Mouse (Mus musculus): ENCODE measurements at regions not wholly inside any gene's neighbourhood (a gene's known extent, or its start where the extent isn't known, plus 50 kb on each side); places are given as distances from the start of the nearest gene placed in this dataset.

DNA sequence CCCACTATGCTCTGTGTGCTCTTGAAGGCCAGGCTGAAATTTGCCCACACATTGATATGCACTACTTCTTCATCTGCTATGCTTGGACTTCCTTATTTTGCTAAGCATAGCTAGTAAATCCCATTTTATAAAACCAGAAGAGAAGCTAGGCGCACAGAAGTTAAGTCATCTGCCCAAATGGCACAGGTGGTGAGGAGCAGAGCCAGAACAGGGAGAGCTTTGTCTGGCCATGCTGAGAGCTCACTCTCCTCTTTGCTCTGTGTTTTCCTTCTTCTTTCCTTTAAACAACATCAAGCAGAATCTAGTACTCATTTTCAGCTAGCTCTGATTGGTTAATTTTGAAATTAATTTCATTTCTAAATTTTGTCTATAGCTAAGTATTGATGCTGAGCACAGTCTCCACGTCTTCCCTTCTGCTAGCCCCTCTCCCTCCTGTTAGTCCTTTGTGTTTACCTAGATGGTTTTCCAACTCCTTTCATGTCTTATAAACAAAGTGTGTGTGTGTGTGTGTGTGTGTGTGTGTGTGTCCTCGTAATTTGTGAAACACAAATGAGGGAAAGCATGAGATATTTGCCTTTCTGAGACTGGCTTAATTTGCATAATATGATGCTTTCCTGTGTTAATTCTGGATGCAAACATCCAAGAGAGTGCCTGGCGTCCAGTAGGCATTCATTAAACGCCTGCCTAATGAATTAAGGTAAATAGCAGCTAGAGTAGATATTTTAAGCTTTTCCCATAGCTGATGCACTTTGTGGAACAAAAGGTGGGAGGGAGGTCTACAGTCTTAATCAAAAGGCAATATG is 283.6 kb downstream of the Elavl2 start:
- Histone ChIP-seq H3K9ac (replicated peaks; ENCODE audit: low read depth, low read length) (no peak overlapping the region), H3K4me2 (ENCODE audit: low read length) (no peak overlapping the region), H3K27ac (ENCODE audit: low read length) (0 out of 2 replicates have a peak overlapping the region, but pooled peaks have one; percentile 7), H3K36me3 (ENCODE audit: control insufficient read depth, insufficient read depth) (no peaks in the 10 kb centered on the region), H3K4me3 (replicated peaks; ENCODE audit: low read length) (no peak overlapping the region), H3K27me3 (replicated peaks; ENCODE audit: control insufficient read depth, insufficient read depth, low read length) (no peaks in the 10 kb centered on the region), H3K4me1 (replicated peaks; ENCODE audit: control insufficient read depth, insufficient read depth, low read length) (peaks cover 2% of the 10 kb centered on the region; the same call in 1 of the 2 replicates), H3K9me3 (ENCODE audit: control insufficient read depth, low read length) (no peaks in the 10 kb centered on the region)
- 33% methylated on average over 5 of the region's 5 CpGs for whole genome bisulfite sequencing
- peak; percentile 78 for ATAC-seq

DNA sequence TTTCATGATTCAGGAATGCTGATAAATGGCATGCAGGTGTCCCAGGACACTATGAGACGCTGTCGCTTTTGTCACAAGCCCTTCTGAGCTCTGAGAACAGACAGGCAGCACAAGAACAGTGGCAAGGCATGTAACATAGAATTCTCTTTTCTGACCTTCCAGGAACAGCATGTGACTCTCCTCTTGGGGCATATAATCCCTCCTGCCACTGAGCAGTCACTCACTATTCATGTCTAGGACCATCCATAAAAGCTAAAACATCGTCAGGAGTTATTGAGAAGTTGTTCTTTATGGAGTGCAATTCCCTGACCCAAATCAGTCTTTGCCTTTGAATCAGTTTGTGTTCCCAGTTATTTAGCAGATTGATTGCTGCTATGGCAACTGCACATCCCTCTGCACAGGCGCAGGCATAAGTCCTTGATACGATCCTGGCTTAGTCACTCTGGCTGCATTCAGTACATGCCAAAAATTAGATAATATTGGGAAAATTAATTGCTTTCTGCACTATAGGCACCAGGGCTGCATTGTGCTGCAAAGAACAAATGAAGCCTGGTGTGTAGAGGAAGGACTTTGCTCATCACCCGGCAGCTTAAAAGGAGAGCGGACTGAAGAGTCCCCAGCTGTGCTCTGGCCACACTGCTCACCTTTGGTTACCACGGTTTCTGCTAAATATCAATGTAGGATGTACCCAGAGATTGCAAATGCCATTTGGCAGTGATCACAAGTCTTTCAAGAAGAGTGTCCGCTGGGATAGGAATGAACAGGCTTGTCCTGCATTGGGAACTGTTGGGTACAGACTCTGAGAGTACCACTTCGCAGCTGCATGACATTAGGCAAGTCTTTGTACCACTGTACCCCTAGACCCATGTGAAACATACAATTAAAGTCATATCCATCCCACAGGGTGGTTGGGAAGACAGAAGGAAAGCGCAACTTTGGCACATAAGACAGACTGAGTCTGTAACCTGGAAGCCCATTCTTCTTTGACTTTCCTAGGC is 288.6 kb downstream of the Elavl2 start:
- H3K36me3 ChIP-seq (ENCODE audit: control insufficient read depth, insufficient read depth) = no peaks in the 10 kb centered on the region
- H3K9me3 ChIP-seq (ENCODE audit: control insufficient read depth, low read length) = no peaks in the 10 kb centered on the region
- peaks cover 5% of the 10 kb centered on the region for H3K4me1 ChIP-seq (replicated peaks; ENCODE audit: control insufficient read depth, insufficient read depth, low read length)
- no peak overlapping the region for H3K27ac ChIP-seq (ENCODE audit: low read length)
- H3K9ac ChIP-seq (replicated peaks; ENCODE audit: low read depth, low read length) = no peak overlapping the region
- WGBS = 71% methylated on average over 11 of the region's 11 CpGs
- H3K4me3 ChIP-seq (replicated peaks; ENCODE audit: low read length) = no peak overlapping the region
- ATAC-seq = peak; percentile 70
- H3K4me2 ChIP-seq (ENCODE audit: low read length) = no peak overlapping the region
- H3K27me3 ChIP-seq (replicated peaks; ENCODE audit: control insufficient read depth, insufficient read depth, low read length) = no peaks in the 10 kb centered on the region

DNA sequence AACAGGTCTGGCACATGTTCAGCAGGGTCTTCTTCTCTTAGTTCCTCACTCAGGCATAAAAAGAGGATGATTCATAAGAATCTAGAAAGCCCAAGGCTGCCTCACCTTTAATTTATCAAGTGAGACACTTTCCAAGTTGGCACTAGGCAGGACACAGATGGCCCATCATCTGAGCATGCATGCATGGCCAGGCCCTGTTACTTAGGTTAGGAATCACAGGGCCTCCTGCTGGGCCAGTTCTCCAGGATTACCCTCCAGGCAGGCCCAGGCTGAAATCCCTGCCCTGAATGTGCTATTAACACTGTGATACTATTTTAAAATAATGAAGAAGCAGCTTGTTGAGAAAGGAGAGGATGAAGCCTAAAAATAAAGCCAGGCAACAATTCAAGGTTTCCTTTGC is 304.5 kb downstream of the Elavl2 start:
- H3K4me1 ChIP-seq (replicated peaks; ENCODE audit: control insufficient read depth, insufficient read depth, low read length) = peaks cover 10% of the 10 kb centered on the region
- H3K4me3 ChIP-seq (replicated peaks; ENCODE audit: low read length) = no peak overlapping the region
- no peaks in the 10 kb centered on the region for H3K9me3 ChIP-seq (ENCODE audit: control insufficient read depth, low read length)
- no peaks in the 10 kb centered on the region for H3K36me3 ChIP-seq (ENCODE audit: control insufficient read depth, insufficient read depth)
- H3K4me2 ChIP-seq (ENCODE audit: low read length) = no peak overlapping the region
- H3K9ac ChIP-seq (replicated peaks; ENCODE audit: low read depth, low read length) = no peak overlapping the region
- ATAC-seq = no peak
- no peaks in the 10 kb centered on the region for H3K27me3 ChIP-seq (replicated peaks; ENCODE audit: control insufficient read depth, insufficient read depth, low read length)
- H3K27ac ChIP-seq (ENCODE audit: low read length) = no peak overlapping the region

DNA sequence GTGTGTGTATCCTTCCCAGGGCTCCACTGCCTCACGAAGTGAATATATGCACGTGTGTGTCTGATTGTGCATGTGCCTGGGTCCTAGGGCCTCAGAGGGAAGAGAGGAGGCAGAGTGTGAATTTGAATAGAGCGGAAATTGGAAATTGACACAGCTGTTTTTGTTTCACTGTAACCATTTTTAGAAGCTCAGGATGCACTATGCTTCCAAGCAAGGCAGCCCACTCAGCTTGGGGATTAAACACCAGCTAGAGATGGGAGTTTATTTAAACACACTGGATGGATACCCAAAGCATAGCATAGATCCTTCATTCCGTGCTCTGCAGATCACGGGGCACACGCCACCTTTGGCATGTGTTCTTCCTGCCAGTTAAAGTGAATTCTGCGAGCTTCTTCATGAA is 306.2 kb downstream of the Elavl2 start:
- Histone ChIP-seq H3K27ac (ENCODE audit: low read length) (no peak overlapping the region), H3K9ac (replicated peaks; ENCODE audit: low read depth, low read length) (no peak overlapping the region), H3K36me3 (ENCODE audit: control insufficient read depth, insufficient read depth) (no peaks in the 10 kb centered on the region), H3K4me2 (ENCODE audit: low read length) (no peak overlapping the region), H3K4me1 (replicated peaks; ENCODE audit: control insufficient read depth, insufficient read depth, low read length) (peaks cover 10% of the 10 kb centered on the region), H3K9me3 (ENCODE audit: control insufficient read depth, low read length) (no peaks in the 10 kb centered on the region), H3K4me3 (replicated peaks; ENCODE audit: low read length) (no peak overlapping the region), H3K27me3 (replicated peaks; ENCODE audit: control insufficient read depth, insufficient read depth, low read length) (no peaks in the 10 kb centered on the region)
- no peak for ATAC-seq
- 88% methylated on average over 7 of the region's 7 CpGs for WGBS

DNA sequence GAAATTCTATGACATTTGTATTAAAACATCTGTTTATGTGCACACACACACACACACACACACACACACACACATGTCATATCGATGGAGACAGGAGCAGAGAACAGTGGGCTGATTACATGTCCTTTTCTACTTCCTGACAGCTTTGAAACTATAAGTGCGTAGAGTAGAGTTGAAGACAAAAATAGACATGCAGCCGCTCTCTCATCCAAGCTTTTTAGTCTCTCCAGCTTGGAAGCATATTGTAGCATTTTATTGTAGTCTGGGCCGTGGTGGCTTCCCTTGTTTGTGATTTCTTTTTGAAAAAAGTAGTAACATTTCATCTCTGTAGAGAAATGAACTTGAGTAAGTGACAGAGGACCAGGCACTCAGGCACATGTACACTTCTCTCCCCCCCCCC is 306.7 kb downstream of the Elavl2 start:
- ATAC-seq = no peak
- no peak overlapping the region for H3K9ac ChIP-seq (replicated peaks; ENCODE audit: low read depth, low read length)
- no peak overlapping the region for H3K4me2 ChIP-seq (ENCODE audit: low read length)
- H3K4me3 ChIP-seq (replicated peaks; ENCODE audit: low read length) = no peak overlapping the region
- no peaks in the 10 kb centered on the region for H3K27me3 ChIP-seq (replicated peaks; ENCODE audit: control insufficient read depth, insufficient read depth, low read length)
- H3K36me3 ChIP-seq (ENCODE audit: control insufficient read depth, insufficient read depth) = no peaks in the 10 kb centered on the region
- H3K4me1 ChIP-seq (replicated peaks; ENCODE audit: control insufficient read depth, insufficient read depth, low read length) = peaks cover 10% of the 10 kb centered on the region
- 80% methylated on average over 4 of the region's 4 CpGs for WGBS
- no peaks in the 10 kb centered on the region for H3K9me3 ChIP-seq (ENCODE audit: control insufficient read depth, low read length)
- H3K27ac ChIP-seq (ENCODE audit: low read length) = no peak overlapping the region

DNA sequence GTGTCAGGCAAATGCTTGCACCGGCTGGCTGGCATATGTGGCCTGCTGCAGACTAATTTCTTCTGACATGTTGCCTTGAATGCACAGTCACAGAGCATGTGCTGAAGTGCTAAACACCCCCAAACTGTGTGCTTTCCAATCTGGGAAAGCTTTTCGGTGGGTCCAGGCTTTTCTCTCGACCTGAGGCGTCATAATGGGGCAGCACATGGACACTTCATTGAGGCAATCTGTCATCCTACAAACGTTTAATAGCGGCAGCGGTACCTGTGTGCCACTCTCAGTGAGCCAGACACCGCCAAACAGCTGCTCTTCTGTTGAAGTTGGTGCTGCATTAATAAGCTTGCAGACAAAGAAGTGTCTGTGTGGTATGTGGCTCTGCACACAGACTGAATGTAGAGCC is 308.3 kb downstream of the Elavl2 start:
- Histone ChIP-seq H3K27ac (ENCODE audit: low read length) (peak overlapping the region; percentile 78), H3K9me3 (ENCODE audit: control insufficient read depth, low read length) (no peaks in the 10 kb centered on the region), H3K4me2 (ENCODE audit: low read length) (no peak overlapping the region), H3K4me1 (replicated peaks; ENCODE audit: control insufficient read depth, insufficient read depth, low read length) (peaks cover 10% of the 10 kb centered on the region), H3K9ac (replicated peaks; ENCODE audit: low read depth, low read length) (no peak overlapping the region), H3K36me3 (ENCODE audit: control insufficient read depth, insufficient read depth) (no peaks in the 10 kb centered on the region), H3K4me3 (replicated peaks; ENCODE audit: low read length) (no peak overlapping the region), H3K27me3 (replicated peaks; ENCODE audit: control insufficient read depth, insufficient read depth, low read length) (no peaks in the 10 kb centered on the region)
- WGBS = 19% methylated on average over 8 of the region's 8 CpGs
- peak; percentile 93 for ATAC-seq

DNA sequence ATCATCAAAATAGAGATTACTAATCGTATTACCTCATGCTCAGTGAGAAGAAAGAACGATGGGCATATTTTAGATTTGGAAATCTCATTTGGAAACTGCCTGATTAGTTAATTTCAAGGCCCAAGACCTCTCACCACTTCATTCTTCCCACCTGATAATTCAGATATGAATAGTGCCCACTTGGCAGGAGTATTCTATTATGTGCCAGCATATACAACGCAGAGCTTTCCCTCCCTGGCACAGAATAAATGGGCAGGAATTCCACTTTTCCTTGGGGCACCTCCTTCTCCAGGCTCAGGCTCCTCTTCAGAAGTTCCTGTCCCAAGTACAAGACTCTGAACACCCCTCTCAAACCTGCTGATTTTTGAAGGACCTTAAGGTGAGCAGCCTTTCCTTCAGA is 308.7 kb downstream of the Elavl2 start:
- Histone ChIP-seq H3K4me3 (replicated peaks; ENCODE audit: low read length) (no peak overlapping the region), H3K27me3 (replicated peaks; ENCODE audit: control insufficient read depth, insufficient read depth, low read length) (no peaks in the 10 kb centered on the region), H3K9ac (replicated peaks; ENCODE audit: low read depth, low read length) (no peak overlapping the region), H3K27ac (ENCODE audit: low read length) (peak overlapping the region; percentile 78), H3K36me3 (ENCODE audit: control insufficient read depth, insufficient read depth) (no peaks in the 10 kb centered on the region), H3K9me3 (ENCODE audit: control insufficient read depth, low read length) (no peaks in the 10 kb centered on the region), H3K4me2 (ENCODE audit: low read length) (no peak overlapping the region), H3K4me1 (replicated peaks; ENCODE audit: control insufficient read depth, insufficient read depth, low read length) (peaks cover 10% of the 10 kb centered on the region)
- WGBS = 44% methylated on average over 3 of the region's 3 CpGs
- ATAC-seq = peak; percentile 58

DNA sequence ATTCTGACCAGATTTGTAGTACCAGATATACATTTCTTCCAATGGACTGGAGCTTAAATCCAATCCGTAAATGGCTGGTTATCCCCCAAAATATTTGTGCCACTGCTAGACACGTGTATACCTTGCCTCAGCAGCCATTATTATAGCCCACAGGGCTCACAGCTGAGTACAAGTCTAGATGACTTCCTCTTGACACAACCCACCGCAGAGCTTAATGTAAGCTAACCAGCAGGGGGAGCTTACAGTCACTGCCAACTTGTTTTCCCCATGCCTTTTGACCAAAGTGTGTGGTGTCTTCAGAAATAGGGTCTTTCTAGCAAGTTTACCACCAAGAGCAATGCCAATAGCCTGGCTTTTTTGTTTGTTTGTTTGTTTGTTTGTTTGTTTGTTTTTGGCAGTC is 316.6 kb downstream of the Elavl2 start:
- no peak for ATAC-seq
- Histone ChIP-seq H3K27me3 (replicated peaks; ENCODE audit: control insufficient read depth, insufficient read depth, low read length) (no peaks in the 10 kb centered on the region), H3K4me2 (ENCODE audit: low read length) (no peak overlapping the region), H3K9ac (replicated peaks; ENCODE audit: low read depth, low read length) (no peak overlapping the region), H3K4me3 (replicated peaks; ENCODE audit: low read length) (no peak overlapping the region), H3K36me3 (ENCODE audit: control insufficient read depth, insufficient read depth) (no peaks in the 10 kb centered on the region), H3K4me1 (replicated peaks; ENCODE audit: control insufficient read depth, insufficient read depth, low read length) (peaks cover 13% of the 10 kb centered on the region), H3K9me3 (ENCODE audit: control insufficient read depth, low read length) (no peaks in the 10 kb centered on the region), H3K27ac (ENCODE audit: low read length) (no peak overlapping the region)
- WGBS = 65% methylated on average over 3 of the region's 3 CpGs

DNA sequence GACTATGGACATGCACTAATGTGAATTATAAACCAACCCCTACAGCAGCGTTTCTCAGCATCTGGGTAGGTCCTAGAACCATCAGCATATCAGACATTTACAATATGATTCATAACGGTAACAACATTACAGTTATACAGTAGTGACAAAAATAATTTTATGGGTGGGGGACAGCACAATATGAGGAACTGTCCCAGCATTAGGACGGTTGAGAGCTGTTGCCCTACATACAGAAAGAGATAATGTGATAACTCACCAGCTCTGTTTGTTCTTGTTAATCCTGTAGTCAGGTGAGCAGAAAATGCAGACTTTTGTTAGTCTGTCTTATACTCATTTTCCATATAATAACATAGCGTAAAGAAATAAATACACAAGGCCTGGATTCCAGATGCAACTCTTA is 319.1 kb downstream of the Elavl2 start:
- no peak overlapping the region for H3K4me2 ChIP-seq (ENCODE audit: low read length)
- no peak for ATAC-seq
- H3K4me3 ChIP-seq (replicated peaks; ENCODE audit: low read length) = no peak overlapping the region
- 85% methylated on average over 4 of the region's 4 CpGs for WGBS
- peaks cover 13% of the 10 kb centered on the region for H3K4me1 ChIP-seq (replicated peaks; ENCODE audit: control insufficient read depth, insufficient read depth, low read length)
- no peaks in the 10 kb centered on the region for H3K36me3 ChIP-seq (ENCODE audit: control insufficient read depth, insufficient read depth)
- H3K27me3 ChIP-seq (replicated peaks; ENCODE audit: control insufficient read depth, insufficient read depth, low read length) = no peaks in the 10 kb centered on the region
- H3K27ac ChIP-seq (ENCODE audit: low read length) = no peak overlapping the region
- no peak overlapping the region for H3K9ac ChIP-seq (replicated peaks; ENCODE audit: low read depth, low read length)
- H3K9me3 ChIP-seq (ENCODE audit: control insufficient read depth, low read length) = no peaks in the 10 kb centered on the region
